Mouse (Mus musculus) layer of hippocampus, postnatal 10 days (tissue): ENCODE data around the gene Rec114. TPM values are rescaled to one million over a fixed set of nuclear protein-coding genes. Genes with fewer than 3 reads are reported as not detected.

Experiments
- DNase-seq, 2 experiments: peaks; one replicate each; pipeline ENCODE4 v3.0.0; 2021; ENCODE audit warnings: low spot score in 2 of 2
- long read RNA-seq: library from polyadenylated mRNA; stranded (forward); transcript quantifications from one replicate; pipeline ENCODE4 v2.0.0, GENCODE M21; 2023
- total RNA-seq, 2 experiments: library from RNA; stranded (reverse); gene quantifications; 2 replicates each; pipeline ENCODE4 v1.2.3; 2021

The Rec114 gene
- total RNA-seq: 1 to 10 TPM in 1 of 2 experiments, under 1 TPM in 1; 0.65 to 1.3 TPM
- long read RNA-seq, partial matches to known transcripts: 0 of 8 reads
- long read RNA-seq, other reads (novel, unspliced or antisense): 8 of 8 reads

- DNase-seq: no peak
Measured at GRCm38 (mm10) chr9:58743702-58744248, at the start of gene Rec114. Gene Rec114 (minus strand): TSS chr9:58743964.

GRCm38 (mm10) chr9:58789476-58789875, 45.7 kb upstream of the Rec114 start:
- DNase-seq: no peak

- no peak for DNase-seq
Measured at GRCm38 (mm10) chr9:58775363-58775762, 31.6 kb upstream of the Rec114 start.

- no peak for DNase-seq
Measured at GRCm38 (mm10) chr9:58774761-58775160, 31.0 kb upstream of the Rec114 start.

GRCm38 (mm10) chr9:58769943-58770342, 26.2 kb upstream of the Rec114 start:
- no peak for DNase-seq

GRCm38 (mm10) chr9:58766959-58767955, 23.5 kb upstream of the Rec114 start:
- DNase-seq: no peak

GRCm38 (mm10) chr9:58764354-58764753, 20.6 kb upstream of the Rec114 start:
- no peak for DNase-seq

- DNase-seq: no peak
Measured at GRCm38 (mm10) chr9:58763114-58763513, 19.4 kb upstream of the Rec114 start.

GRCm38 (mm10) chr9:58762086-58762485, 18.3 kb upstream of the Rec114 start:
- no peak for DNase-seq

- DNase-seq: no peak
Measured at GRCm38 (mm10) chr9:58758754-58759153, 15.0 kb upstream of the Rec114 start.

- no peak for DNase-seq
Measured at GRCm38 (mm10) chr9:58756371-58757132, 12.8 kb upstream of the Rec114 start.

GRCm38 (mm10) chr9:58753606-58754005, 9.8 kb upstream of the Rec114 start:
- no peak for DNase-seq

- no peak for DNase-seq
Measured at GRCm38 (mm10) chr9:58748142-58748541, 4.4 kb upstream of the Rec114 start.

GRCm38 (mm10) chr9:58747328-58747755, 3.6 kb upstream of the Rec114 start:
- peak; percentile 19 to 28 for DNase-seq

- DNase-seq: no peak
Measured at GRCm38 (mm10) chr9:58742692-58743091, 1.1 kb downstream of the Rec114 start.

- DNase-seq: no peak
Measured at GRCm38 (mm10) chr9:58741369-58741768, 2.4 kb downstream of the Rec114 start.

- no peak for DNase-seq
Measured at GRCm38 (mm10) chr9:58739791-58740190, 4.0 kb downstream of the Rec114 start.

- no peak for DNase-seq
Measured at GRCm38 (mm10) chr9:58723165-58723564, 20.6 kb downstream of the Rec114 start.

GRCm38 (mm10) chr9:58722151-58722550, 21.6 kb downstream of the Rec114 start:
- no peak for DNase-seq

- no peak for DNase-seq
Measured at GRCm38 (mm10) chr9:58721021-58721420, 22.7 kb downstream of the Rec114 start.

- DNase-seq: no peak
Measured at GRCm38 (mm10) chr9:58720167-58720566, 23.6 kb downstream of the Rec114 start.
